Mouse (Mus musculus): ENCODE data around the gene Rgn.

Rgn gene

GRCm38 (mm10) chrX:20549532-20549931 lies at the start of gene Rgn:
Rgn (plus strand) TSS chrX:20549787.
- no peak for DNase-seq (ENCODE audit: low spot score)

DNA sequence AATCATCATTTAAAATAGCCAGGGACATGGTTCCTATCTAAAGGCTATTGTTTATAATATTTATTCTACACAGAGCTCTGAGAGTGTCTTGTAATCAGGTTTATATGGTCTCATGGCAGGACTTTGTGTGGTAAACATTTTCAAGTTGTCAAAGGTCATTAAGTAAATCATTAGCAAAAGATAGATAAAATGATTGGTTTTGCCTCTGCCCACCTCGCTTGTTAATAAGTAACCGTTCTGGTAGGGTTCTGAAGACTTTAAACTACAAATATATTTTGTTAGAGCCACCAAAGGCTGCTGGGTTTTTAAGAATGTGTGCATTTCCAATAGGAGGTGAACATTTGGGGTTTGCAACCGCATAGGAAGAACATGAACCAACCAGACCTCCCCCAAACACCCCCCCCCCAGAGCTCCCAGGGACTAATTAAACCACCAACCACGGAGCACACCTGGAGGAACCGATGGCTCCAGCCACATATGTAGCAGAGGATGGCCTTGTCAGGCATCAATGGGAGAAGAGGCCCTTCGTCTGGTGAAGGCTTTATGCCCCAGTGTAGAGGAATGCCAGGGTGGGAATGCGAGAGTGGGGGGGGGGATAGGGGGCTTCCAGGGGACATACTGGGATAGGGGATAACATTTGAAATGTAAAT lies 29.2 kb upstream of the Rgn start:
- no peak for DNase-seq (ENCODE audit: low spot score)

DNA sequence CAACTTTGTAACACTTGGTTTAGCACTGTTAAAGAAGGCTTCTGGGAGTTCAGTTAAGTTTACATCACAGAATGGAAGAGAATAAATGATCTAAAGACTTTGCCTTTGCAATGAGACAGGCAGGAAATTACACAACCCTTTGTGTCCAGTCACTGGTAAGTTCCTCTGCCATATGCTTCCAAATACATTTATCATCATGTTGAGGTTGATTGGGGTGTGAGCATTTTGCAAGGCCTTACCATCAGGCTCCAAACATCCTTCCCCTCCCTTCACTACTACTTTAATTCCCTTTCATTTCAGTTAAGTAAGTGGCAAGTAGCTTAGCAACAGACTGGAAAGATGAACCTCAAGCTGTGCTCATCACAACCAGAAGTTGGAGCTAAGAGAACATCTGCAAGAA lies 28.0 kb upstream of the Rgn start:
- no peak for DNase-seq (ENCODE audit: low spot score)

DNA sequence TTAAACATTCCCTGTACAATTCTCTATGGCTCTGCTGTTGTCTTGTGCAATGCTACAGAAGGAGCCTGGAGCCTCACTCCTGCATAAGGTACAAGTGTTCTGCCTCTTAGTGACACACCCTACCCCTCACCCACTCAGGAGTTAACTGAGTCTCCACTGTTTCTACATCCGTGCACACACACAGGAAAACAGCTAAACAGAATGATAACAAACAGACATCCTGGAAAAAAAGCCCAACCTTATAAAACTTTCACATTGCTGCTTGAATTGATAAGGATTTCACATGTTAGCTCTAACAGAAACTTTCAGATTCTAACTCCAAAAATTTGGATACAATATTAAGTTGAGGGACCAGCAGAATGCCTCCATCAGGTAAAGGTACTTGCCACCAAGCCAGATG lies 17.0 kb upstream of the Rgn start:
- no peak for DNase-seq (ENCODE audit: low spot score)

GRCm38 (mm10) chrX:20543867-20544266 lies 5.7 kb upstream of the Rgn start:
- DNase-seq (ENCODE audit: low spot score), result no peak

DNA sequence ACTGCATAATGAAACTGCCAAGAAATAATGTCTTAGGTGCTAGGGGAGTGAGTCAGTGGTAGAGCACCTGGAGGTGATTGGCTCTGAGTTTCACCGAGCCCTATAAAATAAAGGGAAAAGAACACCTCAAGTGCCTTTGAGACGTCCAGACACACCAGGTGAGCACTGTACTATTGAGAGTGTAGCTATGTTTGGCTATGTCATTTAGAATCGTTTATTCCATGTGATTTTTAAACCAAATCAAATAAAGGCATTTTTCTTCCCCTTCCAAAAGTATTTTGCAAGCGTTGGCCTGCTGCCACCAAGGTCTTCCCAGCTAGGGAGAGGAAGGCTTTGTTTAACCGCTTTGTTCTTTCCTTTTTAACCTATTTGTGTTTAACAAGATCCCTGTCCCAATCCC lies 2.0 kb upstream of the Rgn start:
- DNase-seq (ENCODE audit: low spot score), result no peak

GRCm38 (mm10) chrX:20548011-20548879 lies 1.3 kb upstream of the Rgn start:
- DNase-seq (ENCODE audit: low spot score), result peak; percentile 26

GRCm38 (mm10) chrX:20548880-20549440 lies 627 bp upstream of the Rgn start:
- no peak for DNase-seq (ENCODE audit: low spot score)

GRCm38 (mm10) chrX:20552199-20552598 lies 2.6 kb downstream of the Rgn start:
- no peak for DNase-seq (ENCODE audit: low spot score)

- DNase-seq (ENCODE audit: low spot score), result peak; percentile 6
Observed at GRCm38 (mm10) chrX:20561846-20562245, 12.3 kb downstream of the Rgn start.

DNA sequence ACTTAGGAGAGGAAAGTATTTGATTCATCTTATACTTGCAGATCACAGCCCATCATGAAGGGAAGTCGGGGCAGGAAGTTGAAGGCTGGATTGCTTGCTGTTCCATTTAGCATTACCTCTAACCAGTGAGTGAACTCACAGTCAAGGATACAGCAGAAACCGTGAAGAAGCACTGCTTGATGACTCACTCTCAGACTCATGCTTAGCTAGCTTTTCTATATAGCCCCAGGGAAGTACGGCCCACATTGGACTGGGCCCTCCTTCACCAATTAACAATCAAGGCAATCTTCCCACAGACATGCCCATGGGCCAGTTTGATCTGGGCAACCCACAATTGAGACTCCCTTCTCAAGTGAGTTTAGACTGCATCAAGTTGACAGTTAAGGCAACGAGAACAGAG lies 14.4 kb downstream of the Rgn start:
- DNase-seq (ENCODE audit: low spot score), result no peak

DNA sequence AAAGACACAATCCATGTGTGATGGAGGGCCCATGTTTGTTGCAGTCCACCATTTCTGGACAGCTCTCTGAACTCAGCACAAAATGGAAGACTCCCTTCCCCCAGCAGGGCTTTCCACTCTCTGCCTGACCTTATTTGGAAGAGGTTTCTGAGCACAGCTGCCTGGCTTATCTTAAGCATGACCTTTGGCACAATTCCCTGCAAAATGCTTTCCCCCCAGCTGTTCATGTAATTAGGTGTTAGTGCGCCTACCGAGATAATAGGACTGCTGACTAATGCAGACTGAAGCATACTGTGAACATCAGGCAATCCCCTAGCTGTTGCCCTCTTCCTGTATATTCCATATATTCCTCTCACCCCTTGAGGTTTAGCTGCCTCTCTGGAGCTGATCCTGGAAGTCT lies 21.4 kb downstream of the Rgn start:
- peak; percentile 58 for DNase-seq (ENCODE audit: low spot score)

GRCm38 (mm10) chrX:20572683-20573082 lies 23.1 kb downstream of the Rgn start:
- no peak for DNase-seq (ENCODE audit: low spot score)

DNA sequence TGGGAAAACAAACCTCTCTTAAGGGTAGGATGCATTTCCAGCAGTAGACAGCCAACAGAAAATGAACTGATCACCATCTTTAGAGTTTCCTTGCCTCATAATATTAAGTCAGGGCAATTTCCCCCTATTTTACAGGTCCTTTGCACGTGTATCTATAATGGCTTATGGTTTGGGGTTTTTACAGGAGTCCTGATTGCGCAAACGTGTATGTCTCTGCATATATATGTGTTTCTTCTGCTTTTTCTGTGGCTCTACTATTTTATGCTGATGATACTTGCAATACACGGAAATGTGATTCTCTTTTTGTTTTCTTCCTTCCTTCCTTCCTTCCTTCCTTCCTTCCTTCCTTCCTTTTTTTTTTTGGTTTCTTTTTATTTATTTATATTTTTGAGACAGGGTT lies 24.3 kb downstream of the Rgn start:
- DNase-seq (ENCODE audit: low spot score), result no peak

DNA sequence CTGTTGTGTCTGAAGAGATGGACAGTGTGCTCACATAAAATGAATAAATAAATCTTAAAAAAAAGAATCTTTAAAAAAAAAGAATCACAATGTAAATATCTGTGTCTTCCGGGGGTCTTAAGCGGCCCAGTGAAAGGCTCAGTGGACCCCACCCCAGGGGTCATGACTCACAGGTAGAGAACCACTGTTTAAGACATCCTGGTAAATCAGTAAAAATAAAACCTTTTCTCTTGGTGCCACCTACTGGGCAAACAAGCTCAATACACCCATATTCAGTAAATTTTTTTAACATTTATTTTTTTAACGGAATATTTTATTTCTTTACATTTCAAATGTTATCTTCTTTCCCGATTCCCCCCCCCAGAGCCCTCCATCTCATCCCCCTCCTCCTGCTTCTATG lies 38.4 kb downstream of the Rgn start:
- no peak for DNase-seq (ENCODE audit: low spot score)

DNA sequence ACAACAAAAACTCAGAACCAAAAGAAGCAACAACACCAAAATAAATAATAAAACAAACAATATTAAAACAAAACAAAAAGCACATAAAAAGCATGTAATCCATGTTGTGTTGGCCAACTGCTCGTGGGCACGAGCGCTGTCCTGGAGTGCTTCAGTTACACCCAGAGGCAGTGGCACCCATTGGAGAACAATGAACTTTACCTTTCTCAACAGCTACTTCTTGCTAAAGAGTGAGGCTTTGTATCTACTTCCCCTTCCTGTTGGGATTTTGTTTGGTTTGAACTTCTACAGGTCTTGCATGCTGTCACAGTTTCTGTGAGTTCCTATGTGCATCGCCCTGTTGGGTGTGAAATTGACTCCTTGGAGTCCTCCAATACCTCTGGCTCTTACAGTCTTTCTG lies 58.9 kb downstream of the Rgn start:
- no peak for DNase-seq (ENCODE audit: low spot score)
